Mouse (Mus musculus) C2C12 (cell line): Measurements from ENCODE around the gene Rnaset2b.
"Not testable (repeated sequence)": the region's sequence is repeated elsewhere in the genome, so short reads cannot be mapped to it uniquely, and the experiment has no call there.

ENCODE experiments used
- CTCF ChIP-seq: IDR thresholded peaks from one replicate; pipeline ENCODE4 v1.5.1; 2011; ENCODE audit not compliant: control insufficient read depth, insufficient read depth, insufficient read length
- MYOG ChIP-seq: IDR thresholded peaks from one replicate; pipeline ENCODE4 v1.6.1; 2011; ENCODE audit not compliant: control insufficient read depth, insufficient read length; ENCODE audit errors: extremely low read depth

DNA sequence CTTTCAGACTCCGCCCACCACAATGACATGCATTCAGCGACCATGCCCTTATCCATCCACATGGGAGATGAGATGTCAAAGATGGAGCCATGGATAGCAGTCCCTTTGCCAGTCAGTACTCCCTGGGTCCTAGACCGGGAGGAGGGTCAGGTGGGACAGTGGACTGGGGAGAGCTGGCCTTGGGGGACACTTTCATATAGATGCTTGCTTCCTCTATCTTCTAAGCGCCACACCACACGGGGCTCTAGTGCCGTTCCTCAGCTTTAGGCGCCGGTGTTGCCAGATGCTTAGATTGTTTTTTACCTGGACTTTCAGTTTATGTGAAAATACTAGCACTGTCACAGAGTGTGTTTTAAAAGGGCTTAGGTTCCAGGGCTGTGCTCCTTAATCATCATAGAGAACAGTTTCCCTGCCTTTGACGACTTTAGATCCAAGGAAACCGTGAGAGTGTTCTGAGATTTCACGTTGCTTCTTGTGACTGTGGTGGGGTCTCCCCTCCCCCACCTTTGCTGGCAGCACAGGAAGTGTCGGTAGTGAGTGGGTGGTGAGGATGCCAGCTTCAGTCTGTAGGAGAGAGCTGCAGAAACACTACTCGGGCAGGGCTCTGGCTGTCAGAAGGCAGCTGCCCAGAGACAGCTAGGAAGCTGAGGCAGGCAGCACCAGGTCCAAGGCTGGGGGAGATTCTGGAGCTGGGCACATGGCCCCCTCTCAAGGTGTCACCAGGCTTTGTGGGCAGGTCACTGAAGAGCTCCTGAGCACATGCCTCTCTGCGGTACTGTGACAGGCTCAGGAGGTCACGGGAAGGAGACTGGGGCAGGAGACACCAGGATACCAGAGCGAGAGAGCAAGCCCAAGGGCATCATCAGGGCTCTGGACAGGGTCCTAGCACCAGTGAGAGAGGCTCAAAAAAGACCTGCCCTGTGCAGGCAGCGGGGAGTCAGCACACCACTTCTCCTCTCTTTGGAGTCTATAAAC is 63.0 kb downstream of the Rnaset2b start:
- not testable (repeated sequence) for TF ChIP-seq CTCF, MYOG
